Mouse (Mus musculus): Measurements from ENCODE around the gene Rpl13. TPM values are rescaled to one million over a fixed set of nuclear protein-coding genes. Genes with fewer than 3 reads are reported as not detected.

The Rpl13 gene
- total RNA-seq (2014; fragmentation: Nextera tagmentation) (835 and 904 TPM in 2 replicates), total RNA-seq (2017) (3,495 and 3,523 TPM in 2 replicates), polyA plus RNA-seq (2012) (4,220 and 5,023 TPM in 2 replicates)

DNA sequence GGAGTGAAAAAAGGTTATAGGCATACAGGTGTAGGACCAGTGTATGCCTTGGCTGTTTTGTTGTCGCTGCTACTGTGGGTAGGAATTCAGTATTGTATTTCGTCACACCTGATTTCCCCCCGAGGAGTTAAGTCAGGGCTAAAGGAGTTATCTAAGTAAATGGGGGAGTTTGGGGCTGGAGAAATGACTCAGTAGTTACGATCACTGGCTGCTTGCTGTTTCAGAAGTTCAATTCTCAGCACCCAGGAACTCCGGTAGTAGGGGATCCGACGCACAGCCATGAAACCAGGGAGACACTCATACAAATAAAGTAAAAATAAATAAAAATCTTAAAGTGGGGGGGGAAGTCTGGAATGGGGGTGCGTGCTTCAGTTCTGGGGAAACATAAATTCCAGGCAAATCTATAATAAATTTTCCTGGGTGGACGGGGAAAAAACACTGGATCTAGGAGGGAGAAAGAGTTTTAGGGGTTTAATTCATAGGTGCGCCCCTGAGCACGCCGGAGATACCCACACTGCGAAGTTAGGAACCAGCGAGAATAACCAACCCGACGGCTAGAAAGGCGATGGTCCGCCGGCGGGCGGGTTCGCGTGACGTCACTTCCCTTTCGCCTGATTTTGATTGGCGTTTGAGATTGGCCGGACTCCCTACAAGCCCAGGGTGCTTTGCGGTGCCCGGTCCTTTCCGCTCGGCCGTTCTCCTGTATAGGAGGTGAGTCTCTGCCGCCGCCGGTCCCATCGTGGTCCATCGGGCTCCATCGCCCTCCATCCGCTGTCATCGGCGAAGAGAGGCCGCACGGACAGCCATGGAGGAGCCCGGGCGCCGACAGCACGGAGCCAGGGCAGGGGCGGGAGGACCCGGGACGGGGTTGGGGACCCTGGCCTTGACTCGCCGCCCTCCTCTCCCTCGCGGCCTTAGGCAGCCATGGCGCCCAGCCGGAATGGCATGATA is at the start of gene Rpl13:
TSS of gene Rpl13 (plus strand) at position 616 of the 951 bp plus-strand sequence.
- H3K36me3 ChIP-seq (replicated peaks) = peaks cover 55% of the 10 kb centered on the region
- peak; percentile 95 for DNase-seq (ENCODE audit: low spot score)
- H3K27me3 ChIP-seq (ENCODE audit: insufficient read depth, low read length) = no peaks in the 10 kb centered on the region
- no peak; the same call in 1 of the 2 replicates for TF ChIP-seq POLR2AphosphoS5 (IDR thresholded peaks at IDR 0.05; ENCODE audit: insufficient replicate concordance, low read depth, low read length)
- TF ChIP-seq GATA1 (IDR thresholded peaks at IDR 0.05; ENCODE audit: borderline replicate concordance, low read length) = no peak
- TF ChIP-seq CTCF (IDR thresholded peaks at IDR 0.05; ENCODE audit: low read depth, low read length) = no peak
- no peak for TF ChIP-seq GATA2 (IDR thresholded peaks at IDR 0.05; ENCODE audit: borderline replicate concordance, low read depth, low read length)
- TF ChIP-seq TAL1 (conservative IDR thresholded peaks at IDR 0.05; ENCODE audit: low read depth, low read length) = no peak
- H3K4me1 ChIP-seq (ENCODE audit: insufficient read depth, low read depth, low read length) = peaks cover 35% of the 10 kb centered on the region
- H3K4me3 ChIP-seq (ENCODE audit: low read depth, low read length) = peak within 1 kb of the TSS; percentile 90
- H3K9me3 ChIP-seq (replicated peaks) = no peaks in the 10 kb centered on the region
- peak; percentile 91 for ATAC-seq (ENCODE audit: extremely low read depth, insufficient number of reproducible peaks, low FRiP score, poor library complexity, severe bottlenecking)

DNA sequence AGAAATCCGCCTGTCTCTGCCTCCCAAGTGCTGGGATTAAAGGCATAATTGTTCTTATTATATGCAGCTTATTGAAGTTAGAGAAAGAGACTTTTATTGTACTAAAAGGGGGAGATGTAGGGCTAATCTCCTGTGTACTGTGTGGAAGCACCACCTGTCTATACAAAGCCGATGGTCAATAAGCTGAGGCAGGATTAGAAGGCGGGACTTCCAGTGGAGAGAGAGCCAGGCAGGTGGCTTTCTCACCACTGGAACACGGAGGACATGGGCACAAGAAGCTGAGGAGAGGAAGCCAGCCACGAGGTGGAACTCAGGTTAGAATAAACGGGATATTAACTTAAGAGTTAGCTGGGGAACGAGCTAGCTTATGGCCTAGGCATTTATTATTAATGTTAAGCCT is 39.4 kb upstream of the Rpl13 start, which contains the start of gene Spg7:
TSS of gene Spg7 (plus strand) at position 222 of the 400 bp plus-strand sequence.
- H3K4me3 ChIP-seq (ENCODE audit: low read depth, low read length) = no peak within 1 kb of the TSS
- no peak for DNase-seq (ENCODE audit: low spot score)
- H3K36me3 ChIP-seq (replicated peaks) = peaks cover 52% of the 10 kb centered on the region
- no peak for TF ChIP-seq GATA1 (IDR thresholded peaks at IDR 0.05; ENCODE audit: borderline replicate concordance, low read length)
- TF ChIP-seq TAL1 (conservative IDR thresholded peaks at IDR 0.05; ENCODE audit: low read depth, low read length) = no peak
- no peak for TF ChIP-seq GATA2 (IDR thresholded peaks at IDR 0.05; ENCODE audit: borderline replicate concordance, low read depth, low read length)
- TF ChIP-seq CTCF (IDR thresholded peaks at IDR 0.05; ENCODE audit: low read depth, low read length) = no peak
- TF ChIP-seq POLR2AphosphoS5 (IDR thresholded peaks at IDR 0.05; ENCODE audit: insufficient replicate concordance, low read depth, low read length) = no peak
- H3K27me3 ChIP-seq (ENCODE audit: insufficient read depth, low read length) = no peaks in the 10 kb centered on the region
- H3K9me3 ChIP-seq (replicated peaks) = no peaks in the 10 kb centered on the region
- ATAC-seq (ENCODE audit: extremely low read depth, insufficient number of reproducible peaks, low FRiP score, poor library complexity, severe bottlenecking) = no peak
- peaks cover 35% of the 10 kb centered on the region for H3K4me1 ChIP-seq (ENCODE audit: insufficient read depth, low read depth, low read length)

DNA sequence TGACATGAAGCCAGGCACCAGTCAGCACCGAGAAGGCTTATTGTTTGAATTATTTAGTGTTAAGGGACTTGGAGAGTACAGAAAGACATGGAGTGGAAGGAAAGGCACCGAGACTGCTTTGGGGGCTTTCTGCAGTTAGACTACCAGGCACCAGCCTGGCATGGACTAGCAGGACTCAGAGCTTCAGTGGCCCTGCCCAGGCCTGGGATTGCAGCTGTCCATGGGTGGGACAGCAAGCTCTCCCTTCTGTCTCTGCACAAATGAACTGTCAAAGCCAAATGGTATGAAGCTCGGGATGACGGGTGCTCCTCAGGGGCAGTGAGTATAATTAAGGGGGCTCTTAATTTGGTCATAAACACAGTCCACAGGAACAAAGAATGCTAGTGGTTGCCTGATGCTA is 38.1 kb upstream of the Rpl13 start:
- peak overlapping the region; percentile 85; the same call in 1 of the 2 replicates for H3K4me3 ChIP-seq (ENCODE audit: low read depth, low read length)
- DNase-seq (ENCODE audit: low spot score) = no peak
- TF ChIP-seq POLR2AphosphoS5 (IDR thresholded peaks at IDR 0.05; ENCODE audit: insufficient replicate concordance, low read depth, low read length) = no peak
- no peak for TF ChIP-seq TAL1 (conservative IDR thresholded peaks at IDR 0.05; ENCODE audit: low read depth, low read length)
- no peak for TF ChIP-seq GATA2 (IDR thresholded peaks at IDR 0.05; ENCODE audit: borderline replicate concordance, low read depth, low read length)
- no peak for TF ChIP-seq GATA1 (IDR thresholded peaks at IDR 0.05; ENCODE audit: borderline replicate concordance, low read length)
- no peak for TF ChIP-seq CTCF (IDR thresholded peaks at IDR 0.05; ENCODE audit: low read depth, low read length)
- H3K36me3 ChIP-seq (replicated peaks) = peaks cover 59% of the 10 kb centered on the region
- H3K27me3 ChIP-seq (ENCODE audit: insufficient read depth, low read length) = no peaks in the 10 kb centered on the region
- H3K9me3 ChIP-seq (replicated peaks) = no peaks in the 10 kb centered on the region
- H3K4me1 ChIP-seq (ENCODE audit: insufficient read depth, low read depth, low read length) = peaks cover 35% of the 10 kb centered on the region
- no peak for ATAC-seq (ENCODE audit: extremely low read depth, insufficient number of reproducible peaks, low FRiP score, poor library complexity, severe bottlenecking)

DNA sequence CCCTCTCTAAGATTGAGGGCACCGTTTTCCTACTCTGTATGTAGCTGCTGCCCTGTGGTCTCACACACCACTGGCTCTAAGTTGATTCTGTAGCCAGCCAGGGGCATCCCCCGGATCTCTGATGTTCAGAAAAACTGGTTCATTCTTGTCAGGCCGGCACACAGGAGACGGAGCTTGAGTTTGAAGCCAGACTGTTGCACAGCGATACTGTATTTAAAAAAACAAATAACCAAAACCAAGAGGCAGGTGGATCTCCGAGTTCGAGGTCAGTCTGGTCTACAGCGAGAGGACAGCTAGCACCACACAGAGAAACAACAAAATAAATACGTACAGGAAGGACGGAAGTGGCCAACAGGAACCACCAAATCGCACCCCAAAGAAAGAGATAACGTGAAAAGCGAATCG is 37.3 kb upstream of the Rpl13 start:
- no peak for TF ChIP-seq CTCF (IDR thresholded peaks at IDR 0.05; ENCODE audit: low read depth, low read length)
- TF ChIP-seq GATA2 (IDR thresholded peaks at IDR 0.05; ENCODE audit: borderline replicate concordance, low read depth, low read length) = no peak
- TF ChIP-seq TAL1 (conservative IDR thresholded peaks at IDR 0.05; ENCODE audit: low read depth, low read length) = no peak
- no peak for TF ChIP-seq POLR2AphosphoS5 (IDR thresholded peaks at IDR 0.05; ENCODE audit: insufficient replicate concordance, low read depth, low read length)
- TF ChIP-seq GATA1 (IDR thresholded peaks at IDR 0.05; ENCODE audit: borderline replicate concordance, low read length) = no peak
- ATAC-seq (ENCODE audit: extremely low read depth, insufficient number of reproducible peaks, low FRiP score, poor library complexity, severe bottlenecking) (0 out of 2 replicates have a peak, but pooled peaks have one; percentile 17), DNase-seq (ENCODE audit: low spot score) (peak; percentile 9)
- no peaks in the 10 kb centered on the region for H3K27me3 ChIP-seq (ENCODE audit: insufficient read depth, low read length)
- peaks cover 35% of the 10 kb centered on the region for H3K4me1 ChIP-seq (ENCODE audit: insufficient read depth, low read depth, low read length)
- peak overlapping the region; percentile 85 for H3K4me3 ChIP-seq (ENCODE audit: low read depth, low read length)
- H3K9me3 ChIP-seq (replicated peaks) = no peaks in the 10 kb centered on the region
- peaks cover 60% of the 10 kb centered on the region for H3K36me3 ChIP-seq (replicated peaks)

DNA sequence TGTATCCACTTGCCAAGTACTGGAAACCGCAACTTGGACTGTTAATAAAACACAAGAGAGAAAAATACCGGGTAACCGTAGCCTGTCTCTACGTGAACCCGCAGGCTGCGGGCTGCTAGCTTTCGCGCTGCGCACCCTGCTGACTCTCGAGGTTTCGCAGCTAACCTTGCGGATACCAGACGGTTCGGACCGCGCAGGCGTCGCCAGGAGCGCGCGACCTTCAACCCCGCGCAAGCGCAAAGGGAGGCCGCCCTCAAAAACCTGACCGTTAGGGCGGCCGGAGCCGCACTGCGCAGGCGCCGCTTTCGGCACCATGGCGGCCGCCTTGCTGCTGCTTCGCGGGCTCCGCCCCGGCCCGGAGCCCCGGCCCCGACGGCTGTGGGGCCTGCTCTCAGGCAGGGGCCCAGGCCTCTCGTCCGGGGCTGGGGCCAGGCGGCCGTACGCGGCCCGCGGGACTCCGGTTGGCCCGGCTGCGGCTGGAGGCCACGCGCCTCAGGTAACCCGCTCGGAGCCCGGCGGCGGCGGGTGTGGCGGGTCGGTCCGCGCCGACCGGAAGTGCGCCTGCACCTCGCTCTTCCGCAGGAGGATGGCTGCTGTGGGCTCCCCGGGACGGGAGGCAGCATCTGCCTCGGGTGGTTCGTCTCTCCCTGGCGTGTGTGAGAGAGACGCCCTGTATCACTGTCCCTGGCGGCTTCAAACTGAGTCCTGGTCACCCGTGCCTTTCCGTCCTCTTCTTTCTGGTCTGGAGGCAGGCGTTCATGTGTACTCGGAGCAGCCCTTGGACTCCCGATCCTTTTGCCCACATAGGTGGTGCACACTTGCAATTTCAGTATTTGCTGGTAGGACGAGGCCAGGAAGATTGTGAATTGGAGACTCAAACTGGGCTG is 36.7 kb upstream of the Rpl13 start:
- peak overlapping the region; percentile 85 for H3K4me3 ChIP-seq (ENCODE audit: low read depth, low read length)
- no peaks in the 10 kb centered on the region for H3K9me3 ChIP-seq (replicated peaks)
- H3K4me1 ChIP-seq (ENCODE audit: insufficient read depth, low read depth, low read length) = peaks cover 35% of the 10 kb centered on the region
- DNase-seq (ENCODE audit: low spot score) (peak; percentile 90), ATAC-seq (ENCODE audit: extremely low read depth, insufficient number of reproducible peaks, low FRiP score, poor library complexity, severe bottlenecking) (peak; percentile 77)
- H3K36me3 ChIP-seq (replicated peaks) = peaks cover 58% of the 10 kb centered on the region
- TF ChIP-seq GATA1 (IDR thresholded peaks at IDR 0.05; ENCODE audit: borderline replicate concordance, low read length) = no peak
- TF ChIP-seq CTCF (IDR thresholded peaks at IDR 0.05; ENCODE audit: low read depth, low read length) = no peak
- TF ChIP-seq POLR2AphosphoS5 (IDR thresholded peaks at IDR 0.05; ENCODE audit: insufficient replicate concordance, low read depth, low read length) = no peak
- TF ChIP-seq GATA2 (IDR thresholded peaks at IDR 0.05; ENCODE audit: borderline replicate concordance, low read depth, low read length) = no peak
- TF ChIP-seq TAL1 (conservative IDR thresholded peaks at IDR 0.05; ENCODE audit: low read depth, low read length) = no peak
- no peaks in the 10 kb centered on the region for H3K27me3 ChIP-seq (ENCODE audit: insufficient read depth, low read length)

Data from G1E (cell line).